Mouse (Mus musculus) heart, embryonic 10.5 days (tissue): ENCODE measurements around the gene Gdpd3. TPM values are rescaled to one million over a fixed set of nuclear protein-coding genes. Genes with fewer than 3 reads are reported as not detected.
"Not testable (repeated sequence)": the region's sequence is repeated elsewhere in the genome, so short reads cannot be mapped to it uniquely, and the experiment has no call there.

Experiments used
- DNase-seq: peaks from one replicate; pipeline ENCODE4 v3.0.0-alpha.2; 2017; ENCODE audit warnings: low spot score
- H3K27ac ChIP-seq: fragments of 300-500 bp; sonication (generic); 2 replicates; pipeline ENCODE4 v1.5.1; 2016; ENCODE audit warnings: mild to moderate bottlenecking
- H3K27me3 ChIP-seq: fragments of 300-500 bp; sonication (generic); 2 replicates; pipeline ENCODE4 v1.6.1; 2016; ENCODE audit warnings: mild to moderate bottlenecking; ENCODE audit not compliant: poor library complexity, insufficient read depth, severe bottlenecking
- H3K36me3 ChIP-seq: fragments of 300-500 bp; sonication (generic); 2 replicates; pipeline ENCODE4 v1.6.1; 2016; ENCODE audit warnings: mild to moderate bottlenecking, moderate library complexity
- H3K4me1 ChIP-seq: fragments of 300-500 bp; sonication (generic); 2 replicates; pipeline ENCODE4 v1.6.1; 2016; ENCODE audit warnings: mild to moderate bottlenecking
- H3K4me3 ChIP-seq: fragments of 300-500 bp; sonication (generic); 2 replicates; pipeline ENCODE4 v1.5.1; 2016; ENCODE audit warnings: mild to moderate bottlenecking, moderate library complexity
- H3K9me3 ChIP-seq: fragments of 300-500 bp; sonication (generic); 2 replicates; pipeline ENCODE4 v1.6.1; 2016; ENCODE audit warnings: mild to moderate bottlenecking, moderate library complexity
- WGBS: fragments of 180-500 bp; shearing (Covaris S2); methylation state at CpG from one replicate; pipeline ENCODE4 v1.1.7; 2016; 5-methylcytosine and 5-hydroxymethylcytosine counted together
- polyA plus RNA-seq: library from polyadenylated mRNA; unstranded; fragments of >200 nt; fragmentation: Nextera tagmentation; extraction: Ambion mirVana; gene quantifications from 2 replicates; pipeline ENCODE4 v1.2.1, GENCODE M21; 2016

Gdpd3 gene
- polyA plus RNA-seq, 1 experiment from 2014 or later = 1.3 TPM

DNA sequence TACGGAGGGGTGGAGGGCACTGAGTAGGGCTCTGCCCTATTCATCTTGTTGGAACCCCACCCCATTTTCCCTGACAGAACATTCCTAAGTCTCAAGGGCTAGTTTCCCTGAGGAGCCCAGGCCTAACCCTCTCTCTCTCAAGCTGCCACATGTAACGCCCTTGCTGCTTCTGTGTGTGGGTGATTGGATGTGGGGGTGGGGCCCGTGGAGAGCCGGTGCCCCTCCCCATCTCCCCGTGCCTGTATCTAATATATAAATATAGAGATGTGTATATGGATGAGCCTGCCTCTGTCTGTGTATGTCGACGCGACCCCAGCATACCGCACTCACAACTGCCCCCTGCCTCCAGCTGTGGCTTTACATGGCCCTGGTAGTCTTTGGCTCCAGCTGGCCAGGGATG lies 594 bp upstream of the Gdpd3 start:
- Histone ChIP-seq H3K9me3 (no peaks in the 10 kb centered on the region), H3K27ac (no peak overlapping the region), H3K27me3 (no peaks in the 10 kb centered on the region), H3K36me3 (peaks cover 81% of the 10 kb centered on the region), H3K4me1 (peaks cover 49% of the 10 kb centered on the region), H3K4me3 (no peak overlapping the region)
- DNase-seq = no peak
- WGBS = 81% methylated on average over 9 of the region's 9 CpGs

DNA sequence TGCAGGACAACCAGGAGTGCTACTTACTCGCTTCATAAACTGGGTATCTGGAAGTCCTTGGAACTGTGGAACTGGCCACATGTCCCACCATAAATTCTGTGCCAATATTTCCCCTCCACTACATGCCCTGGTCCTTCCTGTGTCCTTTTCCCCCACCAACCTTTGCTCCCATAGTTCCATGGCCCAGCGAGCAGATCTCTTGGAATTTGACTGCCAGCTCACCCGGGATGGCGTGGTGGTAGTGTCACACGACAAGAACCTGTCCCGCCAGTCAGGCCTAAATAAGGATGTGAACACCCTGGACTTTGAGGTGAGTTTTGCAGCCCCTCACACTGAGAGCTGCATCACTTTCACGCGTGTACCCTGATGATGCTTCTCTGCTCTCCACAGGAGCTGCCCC lies 867 bp downstream of the Gdpd3 start:
- Histone ChIP-seq H3K9me3 (no peaks in the 10 kb centered on the region), H3K27me3 (no peaks in the 10 kb centered on the region), H3K4me1 (peaks cover 35% of the 10 kb centered on the region), H3K4me3 (no peak overlapping the region), H3K27ac (no peak overlapping the region), H3K36me3 (peaks cover 86% of the 10 kb centered on the region)
- 85% methylated on average over 8 of the region's 8 CpGs for WGBS
- no peak for DNase-seq

DNA sequence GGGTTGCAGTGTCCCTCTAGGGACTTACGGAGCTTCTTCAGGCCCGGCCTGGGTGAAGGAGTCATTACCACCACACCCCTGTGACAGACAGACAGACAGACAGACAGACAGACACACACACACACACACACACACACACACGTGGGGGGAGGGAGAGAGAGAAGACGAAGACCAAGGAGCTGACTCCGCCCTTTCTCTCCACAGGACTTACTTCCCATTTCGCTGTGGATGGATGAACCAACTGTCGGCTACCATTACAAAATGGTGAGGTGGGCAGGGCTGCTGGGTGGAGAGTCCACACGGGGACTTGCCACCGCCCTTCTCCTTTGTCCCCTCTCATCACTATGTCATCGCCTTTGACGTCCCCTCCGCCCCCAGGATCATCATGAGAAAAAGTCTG lies 4.7 kb downstream of the Gdpd3 start:
- peaks cover 6% of the 10 kb centered on the region for H3K4me1 ChIP-seq
- WGBS = 80% methylated on average over 12 of the region's 12 CpGs
- H3K27ac ChIP-seq = no peak overlapping the region
- no peak overlapping the region for H3K4me3 ChIP-seq
- no peaks in the 10 kb centered on the region for H3K27me3 ChIP-seq
- DNase-seq = no peak
- H3K36me3 ChIP-seq = peaks cover 74% of the 10 kb centered on the region
- H3K9me3 ChIP-seq = no peaks in the 10 kb centered on the region

DNA sequence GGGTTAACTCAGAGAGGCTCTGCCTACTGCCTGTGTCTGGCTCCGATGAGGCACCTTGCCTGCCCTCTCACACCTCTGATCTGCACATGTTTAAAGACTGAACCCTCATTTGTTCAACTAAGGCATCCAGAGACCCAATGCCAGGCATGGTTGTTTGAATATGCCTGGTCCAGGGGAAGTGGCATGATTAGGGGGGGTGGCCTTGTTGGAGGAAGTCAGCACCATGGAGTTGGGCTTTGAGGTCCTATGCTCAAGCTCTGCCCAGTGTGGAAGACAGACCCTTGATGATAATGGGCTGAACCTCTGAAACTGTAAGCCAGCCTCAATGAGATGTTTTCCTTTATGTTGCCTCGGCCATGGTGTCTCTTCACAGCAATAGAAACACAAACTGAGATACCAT lies 7.2 kb downstream of the Gdpd3 start:
- 82% methylated on average over 2 of the region's 2 CpGs for WGBS
- H3K9me3 ChIP-seq = no peaks in the 10 kb centered on the region
- no peaks in the 10 kb centered on the region for H3K27me3 ChIP-seq
- H3K36me3 ChIP-seq = peaks cover 48% of the 10 kb centered on the region
- H3K4me1 ChIP-seq = peaks cover 31% of the 10 kb centered on the region
- no peak overlapping the region for H3K27ac ChIP-seq
- H3K4me3 ChIP-seq = no peak overlapping the region
- DNase-seq = no peak

DNA sequence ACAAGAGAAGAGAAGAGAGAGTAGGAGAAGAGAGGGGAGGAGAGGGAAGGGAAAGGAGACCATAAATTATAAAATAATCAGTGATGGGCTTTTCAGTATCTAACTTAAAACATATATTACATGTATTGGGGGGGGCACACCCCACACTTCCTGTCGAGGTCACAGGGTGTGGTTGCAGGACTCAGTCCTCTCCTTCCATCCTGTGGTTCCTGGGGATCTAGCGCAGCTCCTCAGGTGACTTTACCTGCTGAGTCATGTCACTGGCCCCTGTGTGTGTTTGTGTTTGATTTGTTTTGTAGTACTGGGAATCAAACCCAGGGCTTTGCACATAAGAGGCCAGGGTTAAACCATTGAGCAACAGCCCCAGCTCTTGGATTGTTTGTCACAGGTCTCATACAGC lies 8.3 kb downstream of the Gdpd3 start:
- peaks cover 43% of the 10 kb centered on the region for H3K36me3 ChIP-seq
- H3K9me3 ChIP-seq = no peaks in the 10 kb centered on the region
- no peak overlapping the region for H3K27ac ChIP-seq
- peaks cover 31% of the 10 kb centered on the region for H3K4me1 ChIP-seq
- WGBS = 79% methylated on average over 2 of the region's 2 CpGs
- no peak for DNase-seq
- no peaks in the 10 kb centered on the region for H3K27me3 ChIP-seq
- no peak overlapping the region for H3K4me3 ChIP-seq

DNA sequence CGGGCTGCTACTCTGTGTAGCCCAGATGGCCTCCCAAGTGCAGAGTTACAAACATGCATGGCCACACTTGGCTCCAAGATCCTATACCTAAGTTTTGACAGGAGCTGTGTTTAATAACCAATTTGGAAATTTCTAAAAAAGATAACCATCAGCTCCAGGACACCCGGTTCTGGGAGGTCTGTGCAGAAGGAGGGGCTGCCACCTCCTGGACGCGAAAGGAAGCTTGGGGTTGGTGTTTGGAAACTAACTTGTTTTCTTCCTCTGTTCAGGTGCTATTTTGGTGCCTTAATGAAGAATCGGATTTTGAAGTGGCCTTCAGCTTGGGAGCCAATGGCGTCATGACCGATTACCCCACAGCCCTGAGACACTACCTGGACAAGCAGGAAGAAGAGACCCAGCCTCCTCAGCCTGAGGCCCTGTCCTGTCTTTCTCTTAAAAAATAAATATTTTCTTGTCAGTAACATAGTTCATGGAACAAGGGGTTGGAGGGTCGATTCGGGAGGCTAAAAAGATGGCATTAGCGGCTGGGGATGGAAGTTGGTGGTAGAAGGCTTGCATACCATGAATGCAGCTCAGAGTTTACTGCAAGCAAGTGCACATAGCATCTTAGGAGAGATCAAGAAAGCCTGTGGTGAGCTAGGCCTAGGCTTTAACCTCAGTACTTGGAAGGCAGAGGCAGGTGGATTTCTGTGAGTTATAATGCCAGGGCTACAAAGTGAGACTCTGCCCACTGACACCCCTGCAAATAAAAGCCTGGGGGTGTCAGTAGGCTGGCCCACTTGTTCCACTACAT lies 9.2 kb downstream of the Gdpd3 start:
- WGBS = 75% methylated on average over 10 of the region's 10 CpGs
- DNase-seq = no peak
- Histone ChIP-seq H3K27me3 (no peaks in the 10 kb centered on the region), H3K4me1 (peaks cover 40% of the 10 kb centered on the region), H3K9me3 (no peaks in the 10 kb centered on the region), H3K36me3 (peaks cover 34% of the 10 kb centered on the region), H3K4me3 (peak overlapping the region; percentile 95), H3K27ac (peak overlapping the region; percentile 96; the same call in 1 of the 2 replicates)

DNA sequence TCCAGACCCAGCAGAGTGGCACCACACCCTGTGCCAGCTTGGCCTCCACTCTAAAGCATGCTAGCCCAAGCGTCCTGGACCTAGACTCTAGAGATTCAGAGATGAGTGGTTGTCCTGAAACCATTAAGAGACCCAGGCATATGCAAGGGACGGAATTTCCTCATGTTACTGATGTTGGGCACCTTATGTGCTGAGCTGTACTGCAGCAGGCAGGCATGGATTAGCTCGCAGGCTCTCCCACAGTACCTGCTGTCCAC lies 9.8 kb downstream of the Gdpd3 start:
- Histone ChIP-seq H3K4me1 (peaks cover 41% of the 10 kb centered on the region), H3K9me3 (no peaks in the 10 kb centered on the region), H3K4me3 (peak overlapping the region; percentile 95), H3K27ac (peak overlapping the region; percentile 96), H3K36me3 (peaks cover 29% of the 10 kb centered on the region), H3K27me3 (no peaks in the 10 kb centered on the region)
- no peak for DNase-seq
- WGBS = 64% methylated on average over 3 of the region's 3 CpGs

DNA sequence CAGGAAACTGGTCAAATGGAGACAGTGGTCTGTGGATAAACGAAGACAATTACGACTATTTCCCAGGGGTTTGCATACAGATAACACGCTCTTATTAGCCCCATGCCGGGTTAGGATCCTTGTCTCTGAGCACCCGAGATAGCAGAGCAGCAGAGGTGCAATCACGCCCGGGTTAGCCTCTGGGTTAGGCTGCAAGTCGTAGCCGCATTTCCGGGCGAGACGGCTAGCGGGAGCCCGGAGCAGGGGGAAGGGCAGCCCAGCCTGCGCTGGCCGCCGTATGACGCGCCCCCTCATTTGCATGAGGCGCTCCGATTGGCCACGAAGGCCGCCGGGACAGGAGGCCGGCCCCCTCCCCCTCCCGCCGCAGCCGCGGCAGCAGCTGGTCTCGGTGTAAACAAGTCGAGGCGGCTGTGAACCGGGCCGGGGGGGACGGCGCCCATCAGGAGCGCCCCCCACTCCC lies 10.5 kb downstream of the Gdpd3 start, which contains the start of gene Ypel3:
Ypel3 (plus strand) TSS at position 358 of the 460 bp plus-strand sequence.
- Histone ChIP-seq H3K27ac (peak within 1 kb of the TSS; percentile 96), H3K9me3 (no peaks in the 10 kb centered on the region), H3K4me1 (peaks cover 48% of the 10 kb centered on the region), H3K27me3 (no peaks in the 10 kb centered on the region), H3K36me3 (peaks cover 25% of the 10 kb centered on the region), H3K4me3 (peak within 1 kb of the TSS; percentile 95)
- peak; percentile 97 for DNase-seq
- WGBS = under 1% methylated on average over 31 of the region's 37 CpGs

DNA sequence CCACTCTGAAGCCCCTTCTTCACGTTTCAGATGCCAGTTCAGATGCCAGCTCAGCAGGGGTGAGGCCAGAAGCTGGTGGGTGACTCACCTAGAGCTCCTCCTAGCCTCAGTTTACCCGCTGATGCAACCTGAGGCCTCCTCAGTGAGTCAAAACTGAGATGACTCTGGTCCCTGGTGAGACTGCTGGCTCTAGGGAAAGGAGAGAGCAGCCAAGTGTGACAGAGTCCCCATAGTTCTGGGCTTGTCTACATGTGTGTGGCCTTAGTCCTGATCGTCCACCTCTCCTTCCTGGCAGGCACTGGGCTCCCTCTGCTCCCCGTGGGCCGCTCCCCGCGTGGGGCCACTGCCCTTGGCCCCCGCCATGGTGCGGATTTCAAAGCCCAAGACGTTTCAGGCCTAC lies 11.3 kb downstream of the Gdpd3 start:
- peak overlapping the region; percentile 96 for H3K27ac ChIP-seq
- peak overlapping the region; percentile 95 for H3K4me3 ChIP-seq
- H3K27me3 ChIP-seq = no peaks in the 10 kb centered on the region
- peaks cover 20% of the 10 kb centered on the region for H3K36me3 ChIP-seq
- peaks cover 57% of the 10 kb centered on the region for H3K4me1 ChIP-seq
- H3K9me3 ChIP-seq = no peaks in the 10 kb centered on the region
- 45% methylated on average over 10 of the region's 10 CpGs for WGBS
- DNase-seq = no peak

DNA sequence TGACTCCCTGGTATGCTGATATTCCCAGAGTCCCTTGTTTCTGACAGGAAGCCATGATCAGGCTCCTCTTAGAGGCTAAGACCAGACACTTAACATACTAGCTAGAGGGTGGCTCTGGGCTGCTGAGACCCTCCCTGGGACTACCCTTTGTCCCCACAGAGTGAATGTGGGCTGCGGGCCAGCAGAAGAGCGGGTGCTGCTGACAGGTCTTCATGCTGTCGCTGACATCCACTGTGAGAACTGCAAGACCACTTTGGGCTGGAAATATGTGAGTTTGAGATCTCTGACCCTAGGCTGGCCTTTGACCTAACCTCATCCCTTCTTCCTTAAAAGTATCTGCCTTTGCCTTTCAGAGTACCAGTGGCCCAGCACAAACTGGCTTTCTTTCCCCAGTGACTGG lies 12.0 kb downstream of the Gdpd3 start:
- no peak for DNase-seq
- H3K27me3 ChIP-seq = no peaks in the 10 kb centered on the region
- H3K36me3 ChIP-seq = peaks cover 17% of the 10 kb centered on the region
- H3K27ac ChIP-seq = 0 out of 2 replicates have a peak overlapping the region, but pooled peaks have one; percentile 96
- peak overlapping the region; percentile 95 for H3K4me3 ChIP-seq
- no peaks in the 10 kb centered on the region for H3K9me3 ChIP-seq
- 83% methylated on average over 3 of the region's 3 CpGs for WGBS
- peaks cover 59% of the 10 kb centered on the region for H3K4me1 ChIP-seq

DNA sequence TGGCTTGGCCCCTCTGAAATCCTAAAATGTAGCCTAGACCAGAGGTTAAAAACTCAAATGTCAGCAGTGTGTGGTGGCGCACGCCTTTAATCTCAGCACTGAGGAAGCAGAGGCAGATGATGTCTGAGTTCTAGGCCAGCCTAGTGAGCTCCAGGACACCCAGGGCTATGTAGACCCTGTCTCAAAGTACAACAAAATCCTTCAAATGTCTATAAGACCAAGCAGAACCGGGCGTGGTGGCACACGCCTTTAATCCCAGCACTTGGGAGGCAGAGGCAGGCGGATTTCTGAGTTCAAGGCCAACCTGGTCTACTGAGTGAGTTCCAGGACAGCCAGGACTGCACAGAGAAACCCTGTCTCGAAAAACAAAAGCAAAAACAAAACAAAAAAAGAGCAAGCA lies 13.0 kb downstream of the Gdpd3 start:
- not testable (repeated sequence) for H3K4me3 ChIP-seq, DNase-seq, H3K27ac ChIP-seq, H3K9me3 ChIP-seq, H3K27me3 ChIP-seq
- Histone ChIP-seq H3K36me3 (peaks cover 17% of the 10 kb centered on the region), H3K4me1 (peaks cover 59% of the 10 kb centered on the region)
- 90% methylated on average over 7 of the region's 7 CpGs for WGBS

DNA sequence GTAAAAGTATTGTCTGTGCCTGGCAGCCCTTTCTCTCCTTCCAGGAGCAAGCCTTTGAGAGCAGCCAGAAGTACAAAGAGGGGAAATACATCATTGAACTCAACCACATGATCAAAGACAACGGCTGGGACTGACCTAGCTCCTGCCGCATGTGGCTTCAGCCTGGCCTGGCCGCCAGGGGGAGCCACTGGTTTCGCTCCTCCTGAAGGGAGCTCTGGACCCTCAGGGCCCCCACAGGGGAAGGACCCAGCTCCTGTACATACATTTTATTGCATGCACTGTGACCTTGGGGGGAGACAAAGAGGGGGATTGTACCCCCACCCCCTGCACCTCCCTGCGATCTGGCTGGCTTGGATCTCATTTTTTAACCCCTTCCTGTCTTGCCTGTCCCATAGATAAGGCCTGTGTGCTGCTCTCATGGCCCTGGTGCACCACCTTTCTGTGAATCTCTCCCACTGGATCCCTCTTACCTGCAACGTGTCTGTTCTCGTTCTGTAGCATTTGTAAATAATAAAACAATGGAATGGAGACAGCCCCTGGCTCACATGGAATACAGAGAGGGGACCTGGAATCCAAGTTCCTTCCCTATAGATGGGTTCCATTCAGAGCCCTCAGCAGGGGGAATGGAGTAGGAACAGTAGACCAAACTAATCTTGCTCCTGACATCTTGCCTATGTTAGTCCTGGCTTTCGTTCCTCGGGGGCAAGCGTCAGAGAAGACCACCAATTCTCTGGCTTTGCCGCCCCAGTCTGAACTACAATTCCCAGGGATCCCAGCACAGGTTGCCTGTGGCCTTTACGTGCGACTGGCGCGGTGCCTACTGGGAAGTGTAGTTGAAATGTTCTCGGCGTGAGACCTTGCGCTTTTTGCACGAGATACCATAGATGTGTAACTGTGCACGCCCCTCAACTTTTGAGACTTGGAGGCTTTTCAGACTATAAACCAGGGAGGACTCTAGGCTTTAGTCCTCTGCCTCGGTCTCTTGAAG lies 14.1 kb downstream of the Gdpd3 start:
- no peaks in the 10 kb centered on the region for H3K27me3 ChIP-seq
- 2% methylated on average over 21 of the region's 21 CpGs for WGBS

More for the DNA sequence above, 14.1 kb downstream of the Gdpd3 start:
- Histone ChIP-seq H3K4me3 (peak overlapping the region; percentile 63), H3K36me3 (peaks cover 27% of the 10 kb centered on the region), H3K9me3 (no peaks in the 10 kb centered on the region), H3K27ac (peak overlapping the region; percentile 76), H3K4me1 (peaks cover 67% of the 10 kb centered on the region)
- DNase-seq = peak; percentile 94
